Mouse (Mus musculus) MEL (cell line): ENCODE measurements around the gene Ston1.

Experiments
- BHLHE40 ChIP-seq: IDR thresholded peaks from 2 replicates; pipeline ENCODE4 v1.6.1; 2012; ENCODE audit warnings: low read depth, mild to moderate bottlenecking, inconsistent platforms, low read length, improper control_type of control experiment, borderline replicate concordance
- CTCF ChIP-seq, 3 experiments: IDR thresholded peaks in 2 of 3; conservative IDR thresholded peaks in 1 of 3; 2 replicates each; pipeline ENCODE4 v1.5.1; 2011 to 2012; ENCODE audit warnings: low read length in 3 of 3, low read depth in 2 of 3, mild to moderate bottlenecking in 2 of 3, improper control_type of control experiment in 1 of 3, inconsistent platforms in 1 of 3, mixed read lengths in 1 of 3, moderate library complexity in 1 of 3; ENCODE audit not compliant: control insufficient read depth in 1 of 3, insufficient read depth in 1 of 3, poor library complexity in 1 of 3, severe bottlenecking in 1 of 3
- EP300 ChIP-seq, 2 experiments: IDR thresholded peaks; 2 replicates each; pipeline ENCODE4 v1.6.1; 2011; ENCODE audit warnings: improper control_type of control experiment in 2 of 2, low read length in 2 of 2, low read depth in 1 of 2, mild to moderate bottlenecking in 1 of 2
- HCFC1 ChIP-seq: IDR thresholded peaks from 2 replicates; pipeline ENCODE4 v1.6.1; 2012; ENCODE audit warnings: low read depth, mild to moderate bottlenecking, inconsistent platforms, low read length, improper control_type of control experiment, moderate library complexity
- MAFK ChIP-seq: IDR thresholded peaks from 2 replicates; pipeline ENCODE4 v1.6.1; 2011; ENCODE audit warnings: low read depth, mild to moderate bottlenecking, low read length, improper control_type of control experiment, borderline replicate concordance
- MYB ChIP-seq: IDR thresholded peaks from 2 replicates; pipeline ENCODE4 v1.6.1; 2011; ENCODE audit warnings: mild to moderate bottlenecking, low read depth, low read length, improper control_type of control experiment
- MYC ChIP-seq: IDR thresholded peaks from 2 replicates; pipeline ENCODE4 v1.6.1; 2011; ENCODE audit warnings: low read depth, mild to moderate bottlenecking, low read length, improper control_type of control experiment, moderate library complexity
- POLR2A ChIP-seq, 2 experiments: IDR thresholded peaks; 2 replicates each; pipeline ENCODE4 v1.6.1; 2011 to 2012; ENCODE audit warnings: low read length in 2 of 2, mild to moderate bottlenecking in 2 of 2, control low read depth in 1 of 2, improper control_type of control experiment in 1 of 2, low read depth in 1 of 2, moderate library complexity in 1 of 2; ENCODE audit not compliant: control insufficient read depth in 1 of 2, insufficient read depth in 1 of 2, poor library complexity in 1 of 2
- POLR2AphosphoS2 ChIP-seq: IDR thresholded peaks from 2 replicates; pipeline ENCODE4 v1.6.1; 2011; ENCODE audit warnings: low read length, improper control_type of control experiment
- TBP ChIP-seq: IDR thresholded peaks from 2 replicates; pipeline ENCODE4 v1.8.0; 2011; ENCODE audit warnings: low read depth, low read length, improper control_type of control experiment
- USF2 ChIP-seq, 2 experiments: IDR thresholded peaks; 2 replicates each; pipeline ENCODE4 v1.6.1; 2011 to 2012; ENCODE audit warnings: improper control_type of control experiment in 2 of 2, low read length in 2 of 2, borderline replicate concordance in 1 of 2, inconsistent platforms in 1 of 2, low read depth in 1 of 2, mild to moderate bottlenecking in 1 of 2; ENCODE audit not compliant: insufficient read depth in 1 of 2

DNA sequence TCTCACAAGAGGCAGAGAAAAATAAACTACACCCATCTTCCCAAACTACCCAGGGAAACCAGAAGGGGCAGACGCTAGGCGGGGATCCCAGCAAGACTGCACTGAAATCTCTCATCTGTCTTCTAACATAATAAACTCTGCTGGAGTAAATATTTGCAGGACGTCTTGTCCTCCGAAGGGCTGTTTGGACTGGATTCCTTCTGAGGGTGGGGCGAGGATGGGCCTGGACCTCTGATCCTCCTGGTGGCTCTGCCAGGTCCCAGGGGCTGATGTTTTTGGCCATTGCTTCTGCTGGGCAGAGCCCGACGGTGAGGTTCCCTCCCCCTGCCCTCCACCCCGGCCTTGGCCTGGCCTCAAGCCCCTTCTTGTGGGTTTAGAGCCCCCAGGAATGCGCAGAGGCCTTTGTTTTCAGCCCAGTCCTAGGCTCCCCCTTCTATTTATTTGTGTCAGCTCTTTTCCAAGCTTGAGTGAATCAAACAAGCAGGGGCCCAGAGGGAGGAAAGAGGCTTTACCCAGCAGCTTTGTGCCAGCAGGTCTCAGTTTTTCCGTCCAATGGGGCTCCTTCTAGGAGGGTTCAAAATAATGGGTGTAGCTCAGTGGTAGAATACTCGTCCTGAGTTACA, 32.6 kb downstream of the Ston1 start:
- TF ChIP-seq MYC (no peak), CTCF (IDR thresholded peaks at IDR 0.05 in 2 of 3, conservative IDR thresholded peaks at IDR 0.05 in 1 of 3; ENCODE audit: control insufficient read depth in 1 of 3, insufficient read depth in 1 of 3, low read depth in 2 of 3, low read length in 3 of 3, poor library complexity in 1 of 3, severe bottlenecking in 1 of 3) (no peak), POLR2AphosphoS2 (no peak), EP300 (IDR thresholded peaks at IDR 0.05; ENCODE audit: low read depth in 1 of 2, low read length in 2 of 2) (no peak), MAFK (no peak), USF2 (IDR thresholded peaks at IDR 0.05; ENCODE audit: borderline replicate concordance in 1 of 2, insufficient read depth in 1 of 2, low read depth in 1 of 2, low read length in 2 of 2) (no peak), POLR2A (IDR thresholded peaks at IDR 0.05; ENCODE audit: control insufficient read depth in 1 of 2, insufficient read depth in 1 of 2, low read depth in 1 of 2, low read length in 2 of 2, poor library complexity in 1 of 2) (no peak), BHLHE40 (no peak), HCFC1 (no peak), TBP (no peak), MYB (no peak)
